Mouse (Mus musculus) frontal cortex, postnatal 14 days (tissue): ENCODE results near the gene Lpin3.

Source experiments
- DNase-seq, 2 experiments: peaks; one replicate each; pipeline ENCODE4 v3.0.0; 2022; ENCODE audit warnings: low spot score in 2 of 2

Gene Lpin3

DNA sequence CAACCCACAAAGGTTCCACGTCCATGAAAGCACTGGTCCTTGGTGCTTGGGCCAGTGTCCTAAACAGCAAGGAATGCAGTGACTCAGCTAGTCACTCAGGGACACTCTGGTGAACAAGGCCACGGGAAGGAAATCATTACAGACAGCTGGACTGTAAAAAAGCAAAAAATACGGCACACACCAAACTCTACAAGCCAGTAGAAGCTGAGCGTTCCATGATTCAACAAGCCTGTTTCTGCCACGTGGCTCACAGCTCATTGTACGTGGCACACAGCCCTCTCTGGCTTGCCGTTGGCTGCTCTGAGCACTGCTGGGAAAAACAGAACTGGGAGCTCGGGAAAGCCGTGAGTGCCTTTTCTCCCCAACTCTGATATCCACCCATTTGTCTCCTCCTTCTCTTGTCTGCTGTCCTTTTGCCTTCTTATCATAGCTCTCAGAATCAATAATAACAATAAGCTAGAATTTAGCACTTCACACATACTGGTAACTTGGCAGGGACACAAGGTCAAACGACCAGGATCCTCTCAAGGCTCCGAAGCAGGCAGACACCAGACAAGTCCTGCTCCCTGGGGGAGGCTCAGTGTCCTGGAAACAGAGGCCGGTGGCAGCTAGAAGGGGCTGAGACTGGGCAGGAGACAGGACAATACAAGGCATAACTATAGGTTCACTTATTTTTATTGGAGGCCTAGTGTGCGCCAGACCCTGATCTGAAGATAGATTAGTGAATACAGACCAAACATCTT is at the start of gene Lpin3:
Lpin3 (plus strand) TSS at position 218 of the 743 bp plus-strand sequence.
- DNase-seq, result peak in 1 of 2 experiments; percentile 9

DNA sequence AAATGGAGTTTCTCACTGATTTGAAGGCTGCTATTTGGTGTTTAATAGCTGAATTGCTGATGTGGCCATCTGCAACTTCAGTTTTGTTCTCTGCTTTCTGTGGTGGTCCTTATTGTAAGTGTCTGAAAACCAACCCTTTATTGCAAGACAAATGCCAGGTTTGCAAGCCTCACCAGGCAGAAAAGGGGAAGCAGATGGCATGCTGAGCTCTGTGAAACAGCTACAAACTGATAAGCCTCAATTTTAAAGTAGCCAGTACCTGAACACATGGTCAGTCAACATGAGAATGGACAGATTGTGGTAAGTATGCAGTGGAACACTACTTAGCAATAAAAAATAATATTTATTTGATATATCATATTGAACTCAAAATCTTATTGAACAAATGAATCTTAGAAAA is 39.6 kb upstream of the Lpin3 start:
- no peak for DNase-seq

DNA sequence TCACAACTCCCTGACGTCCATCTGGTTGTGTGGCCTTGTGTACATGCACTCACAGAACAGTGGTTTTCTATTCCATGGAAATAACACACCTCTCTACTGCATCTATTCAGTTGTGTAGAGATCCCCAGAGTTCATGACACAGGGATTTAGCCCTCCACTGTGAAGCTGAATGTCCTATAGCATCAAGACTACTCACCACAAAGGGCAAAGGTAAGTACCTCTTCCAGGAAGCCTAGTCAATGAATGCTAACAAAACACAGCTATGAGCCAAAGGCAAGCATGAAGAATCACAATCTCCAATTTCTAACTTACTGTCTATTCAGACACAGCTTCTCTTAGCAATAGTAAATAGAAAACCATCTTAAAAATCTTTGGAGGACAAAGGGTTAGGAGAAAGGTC is 32.8 kb upstream of the Lpin3 start:
- DNase-seq, result no peak

DNA sequence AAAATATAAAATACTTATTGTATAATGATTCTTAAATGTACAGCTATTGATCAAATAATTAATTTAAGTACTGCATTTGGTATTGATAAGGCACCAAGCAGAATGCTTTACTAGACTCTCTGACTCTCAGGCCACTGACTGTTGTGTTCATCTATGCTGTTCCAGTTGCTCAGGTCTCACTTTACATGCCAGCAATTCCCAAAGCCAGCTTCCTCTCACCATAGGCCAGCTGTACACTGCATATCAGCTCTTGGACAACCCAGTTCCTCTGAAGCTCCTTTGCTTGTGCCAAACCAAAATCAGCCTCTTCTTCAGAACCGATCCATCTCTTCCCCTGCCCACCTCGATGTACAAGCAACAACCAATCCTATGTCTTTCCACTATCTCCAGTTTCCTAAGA is 32.3 kb upstream of the Lpin3 start:
- DNase-seq, result no peak

DNA sequence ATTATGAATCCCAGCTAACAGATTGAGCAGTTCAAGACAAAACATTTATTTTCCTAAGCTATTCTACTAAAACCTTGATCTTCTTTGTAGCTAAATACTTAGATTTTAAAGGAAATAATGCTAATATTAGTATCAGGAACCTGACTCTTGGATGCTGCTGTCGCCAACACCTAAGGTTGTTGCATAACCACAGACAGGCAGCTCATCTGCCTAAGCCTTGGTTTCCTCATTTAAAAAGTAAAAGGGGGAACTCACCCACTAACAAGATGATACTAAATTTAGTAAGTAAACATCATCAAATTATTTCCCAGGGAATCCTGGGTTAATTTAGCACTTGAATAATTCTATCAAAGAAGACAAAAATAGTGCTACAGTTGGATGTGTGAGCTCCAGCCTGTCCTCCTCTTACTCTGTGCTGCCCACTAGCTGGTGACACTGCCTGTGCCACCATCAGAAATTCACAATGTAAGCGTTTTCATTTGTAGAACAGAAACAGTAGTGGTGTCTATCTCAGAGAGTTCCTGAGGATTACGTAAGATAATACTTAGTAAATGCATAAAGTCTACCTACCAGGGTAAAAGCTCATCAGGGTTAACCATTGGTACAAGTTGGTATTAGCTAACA is 30.7 kb upstream of the Lpin3 start:
- DNase-seq, result no peak

DNA sequence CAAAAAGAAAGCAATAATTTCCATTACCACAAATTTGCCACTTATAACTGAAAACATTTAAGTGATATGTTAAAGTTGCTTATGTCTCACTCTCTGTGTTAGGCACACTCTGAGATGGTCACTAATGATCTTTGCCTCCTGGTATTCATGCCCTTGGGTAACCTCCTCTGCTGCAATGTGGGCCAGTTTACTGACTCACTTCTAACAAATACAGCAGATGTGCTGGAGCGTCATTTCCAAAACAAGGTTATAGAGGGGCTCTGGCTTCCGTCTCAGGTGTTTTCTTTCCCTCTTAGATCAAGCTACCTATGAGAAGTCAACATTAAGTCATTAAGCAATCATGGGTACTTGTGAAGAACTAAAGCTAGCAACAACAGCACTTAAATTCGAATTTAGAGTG is 30.1 kb upstream of the Lpin3 start:
- no peak for DNase-seq

DNA sequence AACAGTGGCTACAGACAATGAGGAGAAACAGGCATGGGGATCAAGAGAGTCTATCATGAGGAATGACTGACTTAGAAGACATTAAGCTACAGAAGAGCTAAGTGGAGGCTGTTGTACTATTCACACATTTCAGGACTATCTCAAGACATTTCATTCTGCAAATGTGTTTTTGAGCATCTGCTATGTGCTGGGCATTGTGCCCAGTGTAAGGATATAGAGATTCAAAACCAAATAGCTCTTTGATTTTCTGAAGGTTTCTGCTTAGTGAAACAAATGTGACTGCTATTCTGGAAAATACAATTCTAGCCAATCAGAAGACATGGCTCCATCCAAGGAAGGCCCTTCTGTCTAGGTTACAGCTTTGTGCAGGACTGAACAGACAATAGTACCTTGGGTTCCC is 25.8 kb upstream of the Lpin3 start:
- peak; percentile 19 to 36 for DNase-seq

DNA sequence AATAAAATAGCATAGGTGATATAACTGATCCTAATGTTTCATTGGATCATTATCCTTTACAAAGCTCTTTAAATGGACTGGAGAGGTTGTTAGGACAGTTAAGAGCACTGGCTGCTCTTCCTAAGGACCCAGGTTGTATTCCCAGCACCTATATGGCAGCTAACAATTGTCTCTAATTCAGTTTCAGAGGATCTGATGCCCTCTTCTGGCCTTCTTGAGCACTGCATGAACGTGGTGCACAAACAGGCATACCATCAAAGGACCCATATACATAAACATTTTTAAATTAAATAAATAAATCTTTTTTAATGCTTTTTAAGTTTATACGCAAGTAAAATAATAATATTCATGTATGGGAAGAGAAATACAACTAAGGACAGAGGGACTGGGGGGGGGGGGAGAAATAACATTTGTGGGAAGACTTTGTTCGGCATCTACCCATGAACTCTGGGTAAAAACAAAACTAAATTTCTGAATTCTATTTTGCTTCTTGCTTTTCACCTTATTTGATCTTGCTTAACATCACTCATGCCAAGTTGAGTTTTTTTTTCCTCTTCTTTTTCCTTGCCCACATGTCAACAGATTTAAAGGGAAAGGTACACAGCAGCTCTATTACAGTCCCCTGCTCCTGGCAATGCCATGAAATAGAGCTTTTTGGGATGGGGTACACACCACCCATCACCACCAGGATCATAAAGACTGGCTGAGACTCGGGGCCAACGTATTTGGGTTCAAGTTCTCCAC is 23.9 kb upstream of the Lpin3 start:
- DNase-seq, result no peak

DNA sequence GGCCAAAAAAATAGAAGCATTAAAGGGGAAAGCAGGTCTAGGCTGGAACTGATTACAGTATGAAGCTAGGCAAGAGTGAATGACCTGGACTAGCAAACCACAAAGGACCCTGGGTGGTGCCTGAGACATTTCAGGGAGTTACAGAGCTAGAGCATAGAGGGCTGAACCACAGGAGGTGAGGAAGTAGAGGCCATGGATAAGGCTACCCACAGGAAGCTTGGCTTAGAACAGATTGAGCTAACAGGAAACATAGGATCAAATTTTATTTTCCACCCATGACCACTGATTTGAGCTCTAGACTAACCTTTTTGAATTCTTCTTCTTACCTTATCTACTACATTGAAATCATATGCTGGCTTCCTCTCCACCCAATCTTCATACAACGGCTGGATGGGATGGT is 20.1 kb upstream of the Lpin3 start:
- DNase-seq, result no peak

DNA sequence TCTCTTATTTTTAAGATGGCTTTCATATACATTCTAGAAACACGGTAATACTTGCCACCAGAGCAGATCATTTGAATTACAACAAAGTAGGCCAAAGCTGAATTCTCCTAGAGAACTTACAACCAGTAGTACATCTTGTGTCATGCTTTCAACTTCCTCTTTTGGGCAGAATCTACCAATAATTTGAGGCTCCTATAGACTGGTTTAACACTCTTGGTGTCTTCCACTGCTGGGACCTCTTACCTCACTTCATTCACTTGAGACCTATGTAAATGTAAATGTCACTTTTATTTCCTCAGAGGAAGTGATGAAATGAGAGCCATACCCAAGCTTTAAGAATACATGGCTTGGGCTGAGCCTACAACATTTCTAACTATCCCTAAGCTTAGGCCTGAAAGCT is 16.4 kb upstream of the Lpin3 start:
- no peak for DNase-seq

DNA sequence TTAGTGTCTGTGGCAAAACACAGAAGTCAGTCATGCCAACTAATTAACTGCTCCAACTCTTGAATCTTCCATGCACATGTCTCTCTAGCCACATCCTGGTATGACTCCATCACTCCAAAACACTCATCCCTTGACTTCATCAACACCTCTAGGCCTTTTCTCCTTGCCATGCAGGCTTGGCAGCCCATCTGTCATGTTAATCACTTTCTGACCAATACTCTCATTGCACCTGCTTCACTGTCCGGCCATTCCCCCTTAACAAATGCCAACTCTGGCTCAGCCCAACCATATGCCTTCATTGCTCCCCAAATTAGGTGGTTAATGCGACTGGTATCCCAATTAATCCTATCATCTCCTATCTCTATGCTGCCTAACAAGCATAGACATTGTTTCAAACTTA is 15.2 kb upstream of the Lpin3 start:
- no peak for DNase-seq

DNA sequence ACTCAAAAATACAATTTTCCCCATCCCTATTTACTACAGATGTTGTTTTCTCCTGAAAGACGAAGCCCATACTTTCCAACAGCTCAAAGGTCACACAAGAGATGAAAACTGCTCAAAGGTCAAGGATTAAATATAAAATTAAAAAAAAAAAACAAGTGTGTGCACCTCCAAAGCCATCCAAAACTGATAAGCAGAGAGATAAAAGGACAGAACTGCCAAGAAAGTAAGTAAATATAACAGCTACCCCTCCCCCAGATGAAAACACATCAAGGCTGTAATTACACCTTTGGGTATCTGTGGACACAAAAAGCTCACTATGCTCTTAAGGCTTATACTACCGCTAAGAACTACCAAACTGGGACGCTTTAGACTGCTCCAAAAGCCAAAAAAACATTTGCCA is 11.0 kb upstream of the Lpin3 start:
- DNase-seq, result no peak

DNA sequence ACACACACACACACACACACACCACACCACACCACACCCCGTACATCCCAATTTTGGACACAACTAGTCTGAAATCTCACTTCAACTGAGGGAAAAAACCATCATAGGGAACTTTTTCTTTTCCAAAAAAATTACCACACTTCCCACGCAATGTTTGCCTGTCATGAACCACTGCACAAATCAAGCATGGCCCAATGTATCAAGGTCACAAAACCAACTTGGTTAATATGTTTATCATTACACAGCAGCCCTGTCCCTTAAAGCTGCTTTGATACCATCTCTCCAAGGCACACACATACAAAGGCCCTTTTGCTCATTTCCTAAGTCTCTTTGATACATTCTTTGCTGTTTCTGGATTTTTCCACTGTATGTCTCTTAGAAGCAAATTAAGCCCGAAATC is 9.2 kb upstream of the Lpin3 start:
- DNase-seq, result no peak

DNA sequence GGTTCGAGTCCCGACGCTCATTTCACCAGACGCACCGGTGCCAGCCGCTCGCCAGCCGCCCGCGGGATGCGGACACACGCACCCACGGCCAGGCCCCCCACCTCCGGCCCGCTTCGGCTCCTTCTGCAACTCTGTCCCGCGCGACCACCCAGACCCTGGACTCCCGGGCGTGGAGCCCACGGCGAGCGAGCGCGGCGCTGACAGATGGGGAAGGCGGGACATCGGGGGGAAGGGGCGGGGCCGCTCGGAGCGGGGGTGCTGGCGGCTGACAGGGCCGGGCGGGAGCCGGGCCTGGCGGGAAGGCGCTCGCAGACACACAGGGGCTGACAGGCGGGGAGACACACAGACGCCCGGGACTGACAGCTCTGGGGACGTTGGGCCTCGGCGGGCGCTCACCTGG is 8.1 kb upstream of the Lpin3 start:
- peak; percentile 34 to 60 for DNase-seq

DNA sequence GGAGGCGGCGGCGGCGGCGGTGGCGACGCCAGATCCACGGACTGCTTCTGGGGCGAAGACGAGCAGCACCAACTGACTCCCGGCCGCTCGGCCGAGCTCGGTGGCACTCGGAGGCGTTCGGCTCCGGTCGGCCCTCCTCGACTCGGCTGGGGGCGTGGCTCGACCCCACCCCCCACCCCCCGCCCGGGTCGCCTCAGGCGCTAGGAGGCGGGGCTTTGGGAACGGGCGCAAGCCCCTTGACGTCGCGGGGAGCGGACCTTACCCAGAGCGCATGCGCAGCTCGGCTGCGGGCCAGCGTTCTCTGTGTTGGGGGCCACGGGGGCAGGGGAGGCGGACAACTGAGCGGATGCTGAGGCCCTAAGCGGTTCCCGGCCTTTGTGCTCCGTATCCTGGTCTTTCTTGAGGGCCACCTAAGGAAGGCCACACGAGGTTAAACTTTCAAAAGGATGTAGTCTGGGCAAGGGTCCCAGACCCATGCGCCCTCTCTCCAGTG is 7.5 kb upstream of the Lpin3 start, which contains the start of gene Zhx3:
Zhx3 (minus strand) TSS at position 109 of the 493 bp plus-strand sequence.
- DNase-seq, result peak; percentile 86

DNA sequence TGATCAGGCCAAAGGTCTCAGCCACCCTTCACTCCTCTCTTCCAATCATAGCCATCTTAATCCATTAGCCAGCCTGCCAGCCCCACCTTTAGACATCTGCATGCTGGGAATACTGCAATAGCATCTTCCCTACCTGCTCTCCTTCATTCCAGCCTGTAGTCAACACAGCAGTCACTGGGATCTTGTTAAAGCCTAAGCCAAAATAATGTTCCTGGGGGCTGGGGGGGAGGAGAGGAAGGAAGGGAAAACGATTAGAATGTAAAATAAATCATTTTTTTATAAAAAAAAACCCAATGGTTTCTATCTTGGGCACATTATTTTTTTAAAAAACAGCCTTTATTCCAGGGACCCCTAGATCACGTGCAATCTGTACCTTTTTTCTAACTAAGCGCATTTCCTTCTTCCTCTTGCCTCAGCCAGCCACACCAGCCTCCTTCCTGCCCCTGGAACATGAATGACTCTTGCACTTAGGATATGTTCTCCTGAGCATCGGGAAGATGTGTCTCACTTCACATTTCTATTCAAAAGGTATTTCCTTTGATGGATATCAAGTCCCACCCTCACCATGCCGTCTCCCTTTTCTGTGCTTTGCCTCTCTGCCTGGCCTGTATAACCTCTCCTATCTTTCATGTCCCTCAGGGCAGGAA is 6.1 kb upstream of the Lpin3 start:
- DNase-seq, result no peak

DNA sequence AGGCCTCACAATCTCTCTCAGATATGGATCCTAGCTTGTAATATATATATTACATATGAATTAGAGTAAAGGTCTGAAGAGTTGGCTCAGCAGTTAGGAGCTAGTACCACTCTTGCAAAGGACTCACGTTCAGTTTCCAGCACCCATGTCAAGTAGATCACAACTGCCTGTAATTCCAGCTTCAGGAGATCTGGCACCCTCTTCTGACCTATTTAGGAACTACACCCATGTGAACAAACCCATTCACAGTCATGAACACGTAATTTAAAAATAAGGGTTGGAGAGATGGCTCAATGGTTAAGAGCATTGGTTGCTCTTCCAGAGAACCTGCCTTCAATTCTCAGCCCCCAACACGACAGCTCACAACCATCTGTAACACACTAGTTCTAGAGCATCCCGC is 4.4 kb upstream of the Lpin3 start:
- no peak for DNase-seq

DNA sequence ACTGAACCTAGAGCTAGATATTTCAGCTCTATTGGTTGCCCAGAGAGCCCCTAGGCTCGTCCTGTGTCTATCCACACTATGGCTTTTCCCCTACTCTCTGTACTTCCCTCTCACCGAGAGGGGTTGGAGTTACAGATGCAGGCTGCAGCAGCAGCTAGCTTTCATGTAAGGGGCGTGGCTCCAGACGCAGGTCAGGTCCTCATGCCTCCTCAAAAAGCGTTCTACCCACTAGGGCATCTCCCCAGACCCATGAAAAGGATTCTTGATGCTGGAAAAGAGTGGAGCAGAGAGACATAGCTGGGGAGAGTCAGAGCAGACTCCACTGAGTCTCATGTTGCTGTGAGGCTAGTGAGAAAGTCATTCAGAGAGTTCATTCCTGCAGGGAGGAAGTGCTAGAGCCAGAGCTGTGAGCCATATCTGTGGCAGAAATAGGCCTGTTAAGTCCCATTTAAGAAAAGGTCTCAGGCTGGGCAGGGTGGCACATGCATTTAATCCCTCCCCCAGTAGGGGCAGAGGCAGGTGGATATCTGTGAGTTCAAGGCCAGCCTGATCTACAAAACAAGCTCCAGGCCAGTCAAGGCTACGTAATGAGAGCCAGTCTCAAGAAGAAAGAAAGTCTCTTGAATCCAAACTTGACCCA is 1.1 kb downstream of the Lpin3 start:
- no peak for DNase-seq

DNA sequence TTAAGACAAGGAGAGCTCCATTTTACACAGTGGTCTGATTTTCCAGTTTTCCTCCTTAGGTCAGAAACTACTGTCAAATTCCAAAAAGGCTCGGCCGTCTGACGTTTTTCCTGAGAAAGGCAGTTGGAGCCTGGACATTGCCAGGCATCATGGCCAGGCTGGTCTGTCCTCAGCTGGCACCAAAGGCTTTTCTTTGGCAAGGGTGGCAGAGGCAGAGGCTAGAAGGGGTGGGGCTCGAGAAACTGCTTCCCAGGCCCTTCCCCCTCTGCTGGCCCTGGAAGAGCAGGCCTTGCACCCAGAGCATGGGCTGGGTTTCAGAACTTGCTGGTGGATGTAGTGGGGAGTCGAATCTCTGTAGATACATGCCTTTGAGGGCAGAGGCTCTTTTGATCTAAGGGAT is 2.0 kb downstream of the Lpin3 start:
- DNase-seq, result no peak

DNA sequence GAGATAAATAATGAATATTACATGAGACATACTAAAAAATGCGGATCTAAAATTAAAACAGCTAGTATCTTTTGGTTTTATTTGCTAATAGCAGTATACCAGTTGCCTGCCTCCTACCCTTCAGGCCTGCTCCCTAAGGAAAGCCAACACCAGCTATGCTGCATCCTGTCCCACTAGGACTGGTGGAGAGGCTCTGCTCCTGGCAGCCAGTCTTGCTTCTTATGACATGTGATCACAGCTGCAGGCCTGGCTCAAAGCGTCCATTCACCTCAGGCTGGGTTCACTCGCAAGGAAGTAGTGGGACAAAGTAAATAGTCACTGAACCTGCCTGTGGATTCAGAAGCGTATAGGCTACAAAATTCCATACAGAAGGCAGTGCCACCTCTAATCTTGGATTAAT is 3.4 kb downstream of the Lpin3 start:
- DNase-seq, result no peak

DNA sequence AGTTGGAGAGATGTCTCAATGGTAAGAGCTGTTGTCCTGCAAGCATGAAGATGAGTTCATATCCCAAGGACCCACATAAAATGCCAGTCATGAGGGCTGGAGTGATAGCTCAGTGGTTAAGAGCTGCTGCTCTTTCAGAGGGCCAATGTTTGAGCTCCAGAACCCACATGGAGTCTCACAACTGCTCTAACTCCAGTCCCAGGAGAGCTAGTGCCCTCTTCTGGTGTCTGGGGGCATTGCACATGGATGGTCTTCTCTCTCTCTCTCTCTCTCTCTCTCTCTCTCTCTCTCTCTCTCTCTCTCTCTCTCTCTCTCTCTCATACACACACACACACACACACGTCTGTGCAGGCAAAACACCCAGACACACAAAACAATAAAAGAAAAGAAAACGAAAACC is 4.4 kb downstream of the Lpin3 start:
- DNase-seq, result no peak

DNA sequence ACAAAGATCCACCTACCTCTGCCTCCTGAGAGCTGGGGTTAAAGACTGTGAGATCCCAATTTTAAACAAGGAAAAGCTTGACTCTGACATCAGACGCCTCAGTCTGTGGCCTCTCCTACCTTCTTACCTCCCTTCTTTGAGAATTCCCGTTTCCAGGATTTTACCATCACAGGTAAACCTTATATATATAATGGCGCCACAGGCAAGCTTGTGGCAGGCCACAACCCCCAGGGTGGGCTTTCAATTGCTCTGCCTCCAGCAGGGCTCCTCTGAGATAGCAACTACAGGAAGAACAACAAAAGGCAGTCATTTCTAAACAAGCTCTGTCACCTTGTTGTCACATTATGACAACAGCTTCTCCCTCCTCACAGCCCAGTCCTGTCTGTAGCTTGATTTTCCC is 5.8 kb downstream of the Lpin3 start:
- DNase-seq, result no peak
